Mouse (Mus musculus): ENCODE measurements around the gene Olfr1046. TPM values are rescaled to one million over a fixed set of nuclear protein-coding genes. Genes with fewer than 3 reads are reported as not detected.
"Not testable (repeated sequence)": the region's sequence is repeated elsewhere in the genome, so short reads cannot be mapped to it uniquely, and the experiment has no call there.

Olfr1046 gene
- total RNA-seq (2021), result not detected
- long read RNA-seq, experiment 1, result 0 reads
- long read RNA-seq, experiment 2, result 0 reads

DNA sequence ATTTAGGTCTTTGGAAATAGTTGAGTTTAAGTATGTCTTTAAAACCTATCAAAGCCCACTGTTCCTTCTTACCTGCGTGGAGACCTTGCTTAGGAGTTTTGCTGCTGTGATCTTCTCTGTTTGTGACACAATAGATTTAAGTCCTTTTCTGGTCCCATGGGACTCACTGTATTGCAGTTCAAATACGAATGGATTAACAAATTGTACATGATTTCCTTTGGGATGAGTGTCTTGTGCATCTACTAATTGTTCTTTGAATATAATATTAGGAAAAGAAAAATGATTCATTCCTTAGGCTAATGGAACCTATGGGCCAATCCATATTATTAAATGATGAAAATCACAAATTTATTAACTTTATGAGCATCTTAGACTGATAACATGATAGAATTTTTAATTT lies at the start of gene Olfr1046:
Olfr1046 (minus strand) TSS at position 101 of the 400 bp plus-strand sequence.
- no peak for DNase-seq (ENCODE audit: low spot score in 2 of 2)

DNA sequence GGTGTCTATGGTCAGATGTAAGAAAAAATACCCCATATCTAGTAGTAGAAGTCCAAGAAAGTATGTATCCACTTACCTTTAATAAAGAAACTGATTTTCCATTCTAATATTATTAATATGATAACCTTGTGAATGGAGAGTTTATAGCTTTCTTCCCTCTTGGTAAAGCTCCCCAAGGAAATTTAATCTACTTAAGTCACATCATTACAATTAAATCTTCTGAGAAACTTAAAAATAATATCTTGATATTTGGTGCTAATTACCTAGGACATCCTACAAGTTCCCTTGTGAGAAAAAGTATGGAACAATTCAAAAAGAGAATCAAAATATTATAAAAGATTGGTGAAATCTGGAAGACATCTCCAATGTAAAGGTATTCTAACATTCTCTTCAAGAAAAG lies 39.1 kb upstream of the Olfr1046 start, which contains the start of gene Olfr1049:
Olfr1049 (minus strand) TSS at position 101 of the 400 bp plus-strand sequence.
- not testable (repeated sequence) for DNase-seq (ENCODE audit: low spot score in 2 of 2)

DNA sequence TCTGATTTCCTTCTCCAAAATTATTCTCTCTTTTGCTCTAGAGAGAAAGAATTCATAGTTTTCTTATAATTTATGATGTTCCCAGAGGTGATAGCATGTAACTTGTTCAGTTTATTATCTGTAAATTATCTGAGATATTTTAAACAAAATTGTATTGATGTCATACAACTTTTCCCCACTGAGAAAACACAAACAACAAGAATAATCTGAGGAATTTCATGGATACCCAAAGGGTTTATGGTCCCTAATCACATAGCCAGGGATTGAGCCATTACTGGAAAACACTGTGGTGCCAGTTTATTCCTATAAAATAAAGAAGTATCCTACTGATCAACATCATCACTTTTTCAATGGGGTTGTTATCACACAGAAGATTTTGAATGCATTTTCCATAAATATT lies 21.1 kb upstream of the Olfr1046 start, which contains the start of gene Olfr1048:
Olfr1048 (minus strand) TSS at position 101 of the 400 bp plus-strand sequence.
- DNase-seq (ENCODE audit: low spot score in 2 of 2), result no peak

DNA sequence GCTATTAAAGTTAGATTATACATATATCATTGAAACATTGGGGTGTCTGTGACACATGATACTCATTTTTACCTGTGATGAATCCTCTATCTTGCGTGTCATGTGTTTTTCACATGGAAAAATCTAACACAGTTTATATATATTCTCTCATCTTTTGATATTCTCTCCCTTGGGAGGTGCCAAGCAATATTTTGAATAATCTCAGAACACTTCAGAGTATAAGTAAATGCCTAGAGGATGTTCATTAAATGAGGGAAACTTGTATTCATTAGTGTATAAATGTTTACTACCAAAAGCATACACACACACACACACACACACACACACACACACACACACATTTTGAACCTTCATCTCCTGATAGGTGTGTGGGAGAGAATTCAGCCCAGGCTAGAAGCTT lies 12.2 kb upstream of the Olfr1046 start, which contains the start of gene Olfr1047:
Olfr1047 (minus strand) TSS at position 101 of the 400 bp plus-strand sequence.
- DNase-seq (ENCODE audit: low spot score in 2 of 2), result no peak

DNA sequence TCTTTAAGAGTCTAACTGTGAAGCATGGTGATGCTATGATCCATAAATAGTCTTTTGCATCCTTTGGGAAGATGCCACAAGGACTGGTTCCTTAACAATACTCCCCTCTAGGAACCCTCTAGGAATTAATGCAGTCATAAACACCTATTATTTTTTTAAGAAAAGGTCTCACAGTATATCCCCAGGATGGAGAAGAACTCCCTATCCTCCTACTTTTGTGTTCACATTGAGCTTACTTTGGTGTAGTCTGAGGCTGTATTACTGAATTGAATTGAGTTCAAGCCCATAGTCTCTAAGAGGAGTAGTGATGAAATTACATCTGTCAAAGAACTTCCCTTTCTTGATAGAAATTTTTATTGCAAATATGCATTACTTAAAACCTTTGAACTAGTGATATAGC lies 16.2 kb downstream of the Olfr1046 start, which contains the start of gene Olfr1045:
Olfr1045 (minus strand) TSS at position 101 of the 400 bp plus-strand sequence.
- no peak for DNase-seq (ENCODE audit: low spot score in 2 of 2)

DNA sequence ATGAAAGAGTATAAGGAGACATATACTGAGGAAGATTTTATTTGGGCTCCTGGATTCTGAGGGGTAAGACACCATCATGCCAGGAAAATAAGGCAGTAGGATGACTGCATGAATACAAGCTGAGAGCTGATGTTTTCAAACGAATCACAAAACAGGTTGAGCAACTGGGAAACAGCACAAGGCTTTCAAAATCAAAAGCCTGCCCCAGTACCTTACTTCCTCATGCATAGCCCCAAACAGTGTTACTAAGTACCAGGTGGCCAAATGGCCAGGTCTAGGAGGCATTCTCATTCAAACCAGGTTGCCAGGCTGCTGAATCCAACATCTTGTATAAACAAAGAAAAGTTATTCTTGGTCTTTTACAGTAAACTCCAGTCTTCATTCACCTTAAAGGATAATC lies 23.3 kb downstream of the Olfr1046 start:
- DNase-seq (ENCODE audit: low spot score in 2 of 2), result no peak

DNA sequence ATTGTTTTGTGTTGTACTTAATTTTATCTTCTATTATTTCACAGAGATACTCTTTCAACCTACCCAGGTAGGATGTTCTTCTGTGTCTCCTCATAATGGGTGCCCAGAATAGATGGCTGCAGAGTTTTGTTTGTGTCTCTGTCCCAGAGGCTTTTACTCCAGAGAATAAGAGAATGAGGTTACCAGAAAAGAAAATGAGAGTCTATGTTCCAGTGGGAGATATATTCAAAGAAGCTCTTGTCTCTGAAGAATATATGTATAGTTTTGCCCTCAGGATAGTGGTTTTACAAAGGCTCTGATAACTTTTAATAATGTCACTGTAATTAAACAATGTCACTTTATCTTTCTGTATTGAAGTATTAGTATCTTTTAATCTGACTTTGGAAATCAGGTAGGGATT lies 33.5 kb downstream of the Olfr1046 start, which contains the start of gene Olfr52:
Olfr52 (minus strand) TSS at position 101 of the 400 bp plus-strand sequence.
- no peak for DNase-seq (ENCODE audit: low spot score in 2 of 2)

DNA sequence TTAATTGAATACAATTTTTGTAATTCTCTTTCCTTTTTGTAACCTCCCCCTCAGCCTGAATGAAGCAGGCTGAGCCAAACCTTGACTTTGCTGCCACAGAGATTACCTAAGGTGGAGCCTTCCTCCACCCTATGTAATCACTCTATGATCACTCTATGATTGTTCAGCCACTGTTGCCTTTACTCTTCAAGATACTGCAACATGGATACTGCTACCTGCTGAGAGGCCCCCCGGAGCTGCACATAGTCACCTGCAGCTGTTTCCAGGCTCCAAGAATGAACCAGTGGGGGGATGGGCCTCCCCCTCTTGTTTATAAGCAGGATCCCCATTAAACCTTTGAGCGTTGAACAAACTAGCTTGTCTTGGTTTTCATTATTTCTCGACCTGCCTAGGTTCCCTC lies 39.2 kb downstream of the Olfr1046 start:
- DNase-seq (ENCODE audit: low spot score in 2 of 2), result no peak

DNA sequence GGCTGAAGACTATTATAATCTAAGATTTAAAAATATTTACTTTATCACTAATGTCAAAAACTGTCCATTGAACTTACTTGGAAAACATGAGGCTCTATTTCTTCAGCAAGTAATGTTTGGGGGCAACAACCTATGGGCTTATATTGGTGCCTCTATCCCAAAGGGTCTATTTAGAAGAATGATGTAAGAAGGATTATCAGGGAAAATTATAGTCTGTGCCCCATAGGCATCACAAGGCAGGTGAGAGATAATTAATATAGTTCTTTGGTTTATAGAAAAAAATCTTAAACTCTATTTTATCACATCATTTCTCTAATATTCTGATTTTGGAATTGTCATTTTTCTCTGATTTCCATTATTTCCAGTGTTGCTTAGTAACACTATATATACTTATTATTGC lies 41.4 kb downstream of the Olfr1046 start, which contains the start of gene Olfr1044:
Olfr1044 (minus strand) TSS at position 101 of the 400 bp plus-strand sequence.
- DNase-seq (ENCODE audit: low spot score in 2 of 2), result no peak

DNA sequence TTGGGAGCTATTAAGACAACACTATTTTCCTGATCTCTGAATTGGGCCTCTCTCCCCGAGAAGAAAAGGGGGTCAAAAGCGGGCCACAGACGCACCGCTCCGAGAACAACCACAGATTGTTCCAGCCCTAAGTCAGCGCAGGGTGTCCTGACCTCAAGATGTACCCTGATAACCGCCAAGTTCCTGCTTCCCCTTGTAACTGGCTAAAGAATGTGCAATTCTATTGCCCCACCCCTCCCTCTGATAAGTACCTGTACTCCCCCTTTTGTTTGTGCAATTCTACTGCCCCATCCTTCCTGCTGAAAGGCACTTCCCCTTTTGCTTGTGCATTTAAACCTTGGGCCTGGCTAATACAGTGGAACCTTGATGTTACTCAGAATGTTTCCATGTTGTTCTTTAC lies 43.7 kb downstream of the Olfr1046 start:
- DNase-seq (ENCODE audit: low spot score in 2 of 2), result not testable (repeated sequence)

DNA sequence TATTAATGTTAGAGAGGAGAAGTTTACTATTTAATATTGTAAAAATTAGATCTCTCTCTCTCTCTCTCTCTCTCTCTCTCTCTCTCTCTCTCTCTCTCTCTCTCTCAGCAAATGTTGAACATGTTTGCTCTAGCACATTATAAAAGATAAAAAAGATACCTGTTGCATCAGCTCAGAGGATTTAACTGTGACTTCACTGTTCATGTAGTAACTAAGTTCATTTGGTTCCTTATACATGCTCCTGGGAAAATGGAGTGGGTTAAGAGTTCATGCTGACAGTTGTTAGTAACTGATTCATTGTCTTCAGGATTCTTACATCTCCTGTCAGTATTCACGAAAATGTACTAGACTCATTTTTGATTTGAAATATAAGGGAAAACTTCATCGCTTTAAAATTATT lies 51.7 kb downstream of the Olfr1046 start, which contains the start of gene Olfr1043:
Olfr1043 (minus strand) TSS at position 101 of the 400 bp plus-strand sequence.
- DNase-seq (ENCODE audit: low spot score in 2 of 2), result no peak

Other genes starting within 250 kb of the Olfr1046 start
- not detected for gene Olfr1029, start 245.4 kb downstream of the Olfr1046 start, total RNA-seq (2021)
- gene Olfr1030, start 240.0 kb downstream of the Olfr1046 start, total RNA-seq (2021), result not detected
- gene Olfr1031, start 229.0 kb downstream of the Olfr1046 start, total RNA-seq (2021), result not detected
- gene Olfr1032, start 213.8 kb downstream of the Olfr1046 start, total RNA-seq (2021), result not detected
- not detected for gene Olfr1033, start 198.7 kb downstream of the Olfr1046 start, total RNA-seq (2021)
- gene Olfr1034, start 173.5 kb downstream of the Olfr1046 start, total RNA-seq (2021), result not detected
- gene Olfr1036, start 145.3 kb downstream of the Olfr1046 start, total RNA-seq (2021), result not detected
- not detected for gene Olfr1037, start 131.9 kb downstream of the Olfr1046 start, total RNA-seq (2021)
- not detected for gene Olfr1039, start 83.4 kb downstream of the Olfr1046 start, total RNA-seq (2021)
- not detected for gene Olfr1040, start 72.6 kb downstream of the Olfr1046 start, total RNA-seq (2021)
- not detected for gene Olfr1042, start 57.5 kb downstream of the Olfr1046 start, total RNA-seq (2021)
- not detected for gene Olfr1043, start 51.8 kb downstream of the Olfr1046 start, total RNA-seq (2021)
- gene Olfr1044, start 41.5 kb downstream of the Olfr1046 start, total RNA-seq (2021), result not detected
- gene Olfr52, start 33.6 kb downstream of the Olfr1046 start, total RNA-seq (2021), result not detected
- gene Olfr1045, start 16.3 kb downstream of the Olfr1046 start, total RNA-seq (2021), result not detected
- gene Olfr1047, start 12.1 kb upstream of the Olfr1046 start, total RNA-seq (2021), result not detected
- gene Olfr1048, start 21.0 kb upstream of the Olfr1046 start, total RNA-seq (2021), result not detected
- gene Olfr1049, start 39.0 kb upstream of the Olfr1046 start, total RNA-seq (2021), result not detected
- gene Olfr1051, start 59.8 kb upstream of the Olfr1046 start, total RNA-seq (2021), result not detected
- gene Olfr1052, start 73.1 kb upstream of the Olfr1046 start, total RNA-seq (2021), result not detected
- gene Olfr1053, start 96.0 kb upstream of the Olfr1046 start, total RNA-seq (2021), result not detected
- not detected for gene Olfr1054, start 116.1 kb upstream of the Olfr1046 start, total RNA-seq (2021)
- gene Olfr1055, start 131.0 kb upstream of the Olfr1046 start, total RNA-seq (2021), result not detected
- gene Olfr1056, start 143.2 kb upstream of the Olfr1046 start, total RNA-seq (2021), result not detected
- gene Olfr1057, start 159.1 kb upstream of the Olfr1046 start, total RNA-seq (2021), result not detected
- not detected for gene Olfr1058, start 169.2 kb upstream of the Olfr1046 start, total RNA-seq (2021)
- gene Olfr1061, start 194.7 kb upstream of the Olfr1046 start, total RNA-seq (2021), result not detected
- gene Olfr1062, start 207.4 kb upstream of the Olfr1046 start, total RNA-seq (2021), result not detected
- not detected for gene Olfr1065, start 231.3 kb upstream of the Olfr1046 start, total RNA-seq (2021)
- not detected for gene Olfr1066, start 237.0 kb upstream of the Olfr1046 start, total RNA-seq (2021)

All from layer of hippocampus, postnatal 14 days (tissue).